Mouse (Mus musculus): Measurements from ENCODE around the gene Cst6. TPM values are rescaled to one million over a fixed set of nuclear protein-coding genes. Genes with fewer than 3 reads are reported as not detected.

Gene Cst6
- polyA plus RNA-seq, 1 experiment from 2014 or later = 0.27 TPM

Other genes with a start within 250 kb of the Cst6 start
- 120 to 188 TPM (median 152 TPM) in 3 replicates for gene Rab1b, start 242.5 kb downstream of the Cst6 start, polyA plus RNA-seq (2018)
- 9.0 to 14.1 TPM (median 10.4 TPM) in 3 replicates for gene Klc2, start 231.0 kb downstream of the Cst6 start, polyA plus RNA-seq (2018)
- gene Pacs1, start 76.5 kb downstream of the Cst6 start, polyA plus RNA-seq (2018) = 14.8 to 16.9 TPM (median 16.9 TPM) in 3 replicates
- 131 to 171 TPM (median 133 TPM) in 3 replicates for gene Sf3b2, start 54.1 kb downstream of the Cst6 start, polyA plus RNA-seq (2018)
- gene Gal3st3, start 51.2 kb downstream of the Cst6 start, polyA plus RNA-seq (2018) = not detected in 3 replicates
- not detected in 3 replicates for gene Catsper1, start 13.8 kb downstream of the Cst6 start, polyA plus RNA-seq (2018)
- gene Eif1ad, start 17.2 kb upstream of the Cst6 start, polyA plus RNA-seq (2018) = 12.7 to 36.5 TPM (median 17.7 TPM) in 3 replicates
- gene Banf1, start 17.6 kb upstream of the Cst6 start, polyA plus RNA-seq (2018) = 43.3 to 113 TPM (median 54.5 TPM) in 3 replicates
- gene Sart1, start 39.1 kb upstream of the Cst6 start, polyA plus RNA-seq (2018) = 31.4 to 48.9 TPM (median 32.4 TPM) in 3 replicates
- gene Tsga10ip, start 53.0 kb upstream of the Cst6 start, polyA plus RNA-seq (2018) = not detected in 3 replicates
- gene Drap1, start 75.4 kb upstream of the Cst6 start, polyA plus RNA-seq (2018) = 147 to 170 TPM (median 156 TPM) in 3 replicates
- gene AI837181, start 75.6 kb upstream of the Cst6 start, polyA plus RNA-seq (2018) = 28.7 to 55.4 TPM (median 29.9 TPM) in 3 replicates
- 0.43 TPM in 1 of 3 replicates, not detected in the others for gene Fosl1, start 98.0 kb upstream of the Cst6 start, polyA plus RNA-seq (2018)
- 0.80 to 3.3 TPM (median 2.9 TPM) in 3 replicates for gene Ccdc85b, start 108.3 kb upstream of the Cst6 start, polyA plus RNA-seq (2018)
- gene Fibp, start 111.0 kb upstream of the Cst6 start, polyA plus RNA-seq (2018) = 40.2 to 58.1 TPM (median 52.2 TPM) in 3 replicates
- gene Ctsw, start 118.9 kb upstream of the Cst6 start, polyA plus RNA-seq (2018) = 0.24 to 0.53 TPM in 2 of 3 replicates, not detected in the other
- 4.6 to 7.5 TPM (median 6.8 TPM) in 3 replicates for gene Efemp2, start 124.4 kb upstream of the Cst6 start, polyA plus RNA-seq (2018)
- gene Mus81, start 138.8 kb upstream of the Cst6 start, polyA plus RNA-seq (2018) = 6.4 to 14.5 TPM (median 10.8 TPM) in 3 replicates
- gene Cfl1, start 140.9 kb upstream of the Cst6 start, polyA plus RNA-seq (2018) = 1,230 to 2,008 TPM (median 1,377 TPM) in 3 replicates
- 0.34 to 1.6 TPM (median 0.91 TPM) in 3 replicates for gene 1700020D05Rik, start 154.2 kb upstream of the Cst6 start, polyA plus RNA-seq (2018)
- gene Snx32, start 161.0 kb upstream of the Cst6 start, polyA plus RNA-seq (2018) = 5.5 to 23.0 TPM (median 11.7 TPM) in 3 replicates
- 0.11 TPM in 1 of 3 replicates, not detected in the others for gene Ovol1, start 211.1 kb upstream of the Cst6 start, polyA plus RNA-seq (2018)
- 10.0 to 20.3 TPM (median 16.8 TPM) in 3 replicates for gene Ap5b1, start 218.5 kb upstream of the Cst6 start, polyA plus RNA-seq (2018)